Mouse (Mus musculus) monocyte, adult 2 months (primary cell): Measurements from ENCODE around the gene Polr3gl.
A peak's percentile ranks its signal among the peaks of the same experiment; 100 is the strongest.
"Not testable (repeated sequence)": the region's sequence is repeated elsewhere in the genome, so short reads cannot be mapped to it uniquely, and the experiment has no call there.

Source experiments
- DNase-seq, 2 experiments: peaks; one replicate each; pipeline ENCODE4 v3.0.0; 2022; ENCODE audit warnings: low spot score in 2 of 2, low read depth in 1 of 2

Polr3gl gene

GRCm38 (mm10) chr3:96593790-96594560 is at the start of gene Polr3gl:
Gene Polr3gl, minus strand, starts transcription at chr3:96594181.
- peak; percentile 75 to 84 for DNase-seq

GRCm38 (mm10) chr3:96639219-96639618 is 45.2 kb upstream of the Polr3gl start:
- DNase-seq: peak in 1 of 2 experiments; percentile 56

GRCm38 (mm10) chr3:96636448-96636847 is 42.5 kb upstream of the Polr3gl start:
- DNase-seq: peak in 1 of 2 experiments; percentile 2

- DNase-seq: no peak
Measured at GRCm38 (mm10) chr3:96635906-96636305, 41.9 kb upstream of the Polr3gl start.

GRCm38 (mm10) chr3:96634928-96635879 is 41.2 kb upstream of the Polr3gl start, which contains the start of the genes Pex11b and Gm42957:
Gene Pex11b, plus strand, starts transcription at chr3:96635376.
Gene Gm42957, plus strand, starts transcription at chr3:96635474.
- DNase-seq: peak; percentile 56 to 66

GRCm38 (mm10) chr3:96634015-96634414 is 40.0 kb upstream of the Polr3gl start:
- no peak for DNase-seq

- no peak for DNase-seq
Measured at GRCm38 (mm10) chr3:96632058-96632457, 38.1 kb upstream of the Polr3gl start.

GRCm38 (mm10) chr3:96629729-96630600 is 36.0 kb upstream of the Polr3gl start, which contains the start of gene Rbm8a:
Gene Rbm8a, plus strand, starts transcription at chr3:96629933.
- DNase-seq: peak; percentile 78 to 87

- DNase-seq: no peak
Measured at GRCm38 (mm10) chr3:96623201-96623600, 29.2 kb upstream of the Polr3gl start.

- DNase-seq: no peak
Measured at GRCm38 (mm10) chr3:96617941-96618340, 24.0 kb upstream of the Polr3gl start.

GRCm38 (mm10) chr3:96606618-96607017 is 12.6 kb upstream of the Polr3gl start:
- DNase-seq: no peak

GRCm38 (mm10) chr3:96606007-96606406 is 12.0 kb upstream of the Polr3gl start:
- not testable (repeated sequence) for DNase-seq

- no peak for DNase-seq
Measured at GRCm38 (mm10) chr3:96603311-96603710, 9.3 kb upstream of the Polr3gl start.

GRCm38 (mm10) chr3:96602704-96603084 is 8.7 kb upstream of the Polr3gl start:
- DNase-seq: no peak

- no peak for DNase-seq
Measured at GRCm38 (mm10) chr3:96601941-96602703, 8.1 kb upstream of the Polr3gl start.

GRCm38 (mm10) chr3:96601251-96601787 is 7.3 kb upstream of the Polr3gl start:
- no peak for DNase-seq

GRCm38 (mm10) chr3:96600639-96601250 is 6.8 kb upstream of the Polr3gl start, which contains the start of gene Lix1l:
Gene Lix1l, plus strand, starts transcription at chr3:96601149.
- DNase-seq: peak; percentile 45 to 64

GRCm38 (mm10) chr3:96599411-96599810 is 5.4 kb upstream of the Polr3gl start:
- no peak for DNase-seq

GRCm38 (mm10) chr3:96599069-96599393 is 5.0 kb upstream of the Polr3gl start:
- no peak for DNase-seq
